22 mouse cellular contexts compared by ENCODE assay signal in genomic region chr14:21192749-21193148, GRCm38 (mm10).
DNase-seq lines count a peak whose midpoint lies in the region; ATAC-seq and TF ChIP-seq lines count a peak whose summit lies in the region.
"Had no signal": no experiment of that assay in that cellular context is flagged by ENCODE, and none has a peak within 500 bp of the region (broad histone marks: within the 10 kb centered on the region; RNA-seq: fewer than 3 reads in every experiment).

No protein-coding gene starts in this region.

- no peak overlapping the region for H3K9ac ChIP-seq in midbrain, embryonic 11.5 days (ENCODE audit: low read length)
- H3K9ac ChIP-seq in midbrain, embryonic 14.5 days (replicated peaks; ENCODE audit: low read length) = no peak overlapping the region
- H3K9ac ChIP-seq: embryonic facial prominence, embryonic 13.5 days; embryonic facial prominence, embryonic 15.5 days; forebrain, embryonic 13.5 days; forebrain, embryonic 15.5 days; forebrain, postnatal 0 days had no signal

- H3K36me3 ChIP-seq in midbrain, embryonic 11.5 days (ENCODE audit: control insufficient read depth, insufficient read depth, low read length) = no peaks in the 10 kb centered on the region
- no peaks in the 10 kb centered on the region for H3K36me3 ChIP-seq in midbrain, embryonic 14.5 days (ENCODE audit: control insufficient read depth, insufficient read depth, low read length)
- H3K36me3 ChIP-seq: embryonic facial prominence, embryonic 13.5 days; embryonic facial prominence, embryonic 15.5 days; forebrain, embryonic 15.5 days had no signal

- no peak for TF ChIP-seq POLR2A in embryonic fibroblast, embryonic 13.5 days (IDR thresholded peaks at IDR 0.05; ENCODE audit: low read depth, low read length)

- H3K4me3 ChIP-seq in midbrain, embryonic 11.5 days (ENCODE audit: low read depth, low read length) = no peak overlapping the region
- no peak overlapping the region for H3K4me3 ChIP-seq in midbrain, embryonic 14.5 days (replicated peaks; ENCODE audit: low read depth, low read length)
- H3K4me3 ChIP-seq in embryonic fibroblast, embryonic 13.5 days (ENCODE audit: insufficient read depth, low read length) = no peak overlapping the region
- H3K4me3 ChIP-seq: embryonic facial prominence, embryonic 13.5 days; embryonic facial prominence, embryonic 15.5 days; forebrain, embryonic 13.5 days; forebrain, embryonic 15.5 days had no signal

- no peaks in the 10 kb centered on the region for H3K9me3 ChIP-seq in midbrain, embryonic 11.5 days (ENCODE audit: control insufficient read depth, low read length)
- H3K9me3 ChIP-seq in midbrain, embryonic 14.5 days (ENCODE audit: control insufficient read depth, low read length) = no peaks in the 10 kb centered on the region
- H3K9me3 ChIP-seq: embryonic facial prominence, embryonic 13.5 days; embryonic facial prominence, embryonic 15.5 days; forebrain, embryonic 13.5 days; forebrain, embryonic 15.5 days had no signal

- WGBS in midbrain, embryonic 11.5 days = 93% methylated on average over 3 of the region's 3 CpGs
- WGBS in midbrain, embryonic 14.5 days = 94% methylated on average over 3 of the region's 3 CpGs

- peak; percentile 41 for DNase-seq in midbrain, embryonic 11.5 days (ENCODE audit: low spot score, missing footprints)
- no peak for DNase-seq in midbrain, embryonic 14.5 days
- DNase-seq in T-cell, adult 2 months (ENCODE audit: low spot score) = no peak
- DNase-seq in heart, postnatal 36 days = no peak
- DNase-seq in frontal cortex, postnatal 25 days (ENCODE audit: low spot score in 2 of 2) = no peak
- DNase-seq: adrenal gland, adult 8-10 months; adrenal gland, postnatal 14 days; adrenal gland, postnatal 36 days; cerebellum, adult 11-12 months; cerebellum, adult 2 months; cerebellum, adult 9-10 months; cerebellum, postnatal 10 days; cerebellum, postnatal 25 days; embryo, embryonic 11 days; forebrain, postnatal 0 days had no signal

- no peak overlapping the region for H3K27ac ChIP-seq in midbrain, embryonic 11.5 days (ENCODE audit: low read depth, low read length)
- no peak overlapping the region for H3K27ac ChIP-seq in midbrain, embryonic 14.5 days (replicated peaks; ENCODE audit: low read depth, low read length)
- H3K27ac ChIP-seq in embryonic fibroblast, embryonic 13.5 days (ENCODE audit: insufficient read depth, low read length) = peak overlapping the region; percentile 51; the same call in 1 of the 2 replicates
- H3K27ac ChIP-seq: embryonic facial prominence, embryonic 13.5 days; embryonic facial prominence, embryonic 15.5 days; forebrain, embryonic 13.5 days; forebrain, embryonic 15.5 days had no signal

- H3K4me1 ChIP-seq in midbrain, embryonic 11.5 days (ENCODE audit: control insufficient read depth, insufficient read depth, low read length) = no peaks in the 10 kb centered on the region
- H3K4me1 ChIP-seq in midbrain, embryonic 14.5 days (ENCODE audit: control insufficient read depth, insufficient read depth, low read length) = no peaks in the 10 kb centered on the region
- peaks cover 5% of the 10 kb centered on the region; the same call in 1 of the 2 replicates for H3K4me1 ChIP-seq in embryonic fibroblast, embryonic 13.5 days (ENCODE audit: control insufficient read depth, insufficient read depth, low read length)
- H3K4me1 ChIP-seq: embryonic facial prominence, embryonic 15.5 days had no signal

- no peak for ATAC-seq in midbrain, embryonic 11.5 days (ENCODE audit: low FRiP score)
- no peak for ATAC-seq in midbrain, embryonic 14.5 days (ENCODE audit: low FRiP score, low TSS enrichment)
- ATAC-seq in megakaryocyte, adult 5-6 weeks (ENCODE audit: poor library complexity, severe bottlenecking) = peak; percentile 75
- ATAC-seq: activated CD4-positive, CD25-positive, alpha-beta regulatory T cell, adult 4 months; forebrain, embryonic 13.5 days; forebrain, embryonic 15.5 days; forebrain, postnatal 0 days had no signal

- intact Hi-C loops in heart, postnatal 36 days (cut with DNase I) = no loop called here

- TF ChIP-seq CTCF in embryonic fibroblast, embryonic 13.5 days (IDR thresholded peaks at IDR 0.05; ENCODE audit: borderline replicate concordance, insufficient read depth, low read length) = no peak

- H3K27me3 ChIP-seq in midbrain, embryonic 11.5 days (ENCODE audit: control insufficient read depth, insufficient read depth, low read length) = no peaks in the 10 kb centered on the region
- H3K27me3 ChIP-seq in midbrain, embryonic 14.5 days (ENCODE audit: control insufficient read depth, insufficient read depth, low read length) = no peaks in the 10 kb centered on the region
- H3K27me3 ChIP-seq: embryonic facial prominence, embryonic 13.5 days; embryonic facial prominence, embryonic 15.5 days; forebrain, embryonic 13.5 days; forebrain, embryonic 15.5 days had no signal

- H3K4me2 ChIP-seq in midbrain, embryonic 11.5 days = no peak overlapping the region
- H3K4me2 ChIP-seq in midbrain, embryonic 14.5 days (ENCODE audit: low read length) = no peak overlapping the region
- H3K4me2 ChIP-seq: embryonic facial prominence, embryonic 13.5 days; embryonic facial prominence, embryonic 15.5 days; forebrain, embryonic 13.5 days; forebrain, embryonic 15.5 days had no signal
